Mouse (Mus musculus): ENCODE results near the gene Crygb.

DNA sequence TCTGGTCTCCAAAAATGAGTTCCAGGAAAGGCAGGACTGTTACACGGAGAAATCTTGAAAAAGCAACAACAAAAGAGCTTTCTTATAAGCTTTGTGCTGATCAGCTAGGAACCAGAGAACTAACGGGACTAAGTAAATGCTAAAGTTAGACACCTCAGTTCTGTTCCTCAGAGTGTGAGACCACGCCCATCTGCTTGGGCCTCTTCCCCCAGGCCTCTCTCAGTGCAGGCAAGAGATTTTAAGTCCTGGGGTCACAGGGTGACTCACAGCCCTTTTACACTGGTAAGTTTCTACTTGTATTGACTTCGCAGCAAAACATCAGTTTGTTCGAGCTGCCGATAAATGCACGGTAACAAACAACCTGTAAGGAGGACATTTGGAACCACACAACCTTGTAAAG, 30.4 kb downstream of the Crygb start:
- no peak for TF ChIP-seq CTCF (IDR thresholded peaks at IDR 0.05; ENCODE audit: low read depth)
- TF ChIP-seq EP300 (IDR thresholded peaks at IDR 0.05; ENCODE audit: low read depth): no peak
